Mouse (Mus musculus) G1E (cell line): ENCODE measurements around the gene Plcl2.

Experiments
- CTCF ChIP-seq: IDR thresholded peaks from 2 replicates; pipeline ENCODE4 v1.5.1; 2012; ENCODE audit warnings: low read depth, low read length, inconsistent platforms, mixed read lengths
- POLR2AphosphoS5 ChIP-seq: IDR thresholded peaks from 2 replicates; pipeline ENCODE4 v1.6.1; 2012; ENCODE audit warnings: low read depth, low read length, inconsistent platforms; ENCODE audit not compliant: insufficient replicate concordance

- TF ChIP-seq POLR2AphosphoS5 (no peak), CTCF (no peak)
Measured at GRCm38 (mm10) chr17:50587941-50588340, 78.7 kb downstream of the Plcl2 start.
